Mouse (Mus musculus): ENCODE measurements around the gene Myh7b.
"Not testable (repeated sequence)": the region's sequence is repeated elsewhere in the genome, so short reads cannot be mapped to it uniquely, and the experiment has no call there.

Gene Myh7b

DNA sequence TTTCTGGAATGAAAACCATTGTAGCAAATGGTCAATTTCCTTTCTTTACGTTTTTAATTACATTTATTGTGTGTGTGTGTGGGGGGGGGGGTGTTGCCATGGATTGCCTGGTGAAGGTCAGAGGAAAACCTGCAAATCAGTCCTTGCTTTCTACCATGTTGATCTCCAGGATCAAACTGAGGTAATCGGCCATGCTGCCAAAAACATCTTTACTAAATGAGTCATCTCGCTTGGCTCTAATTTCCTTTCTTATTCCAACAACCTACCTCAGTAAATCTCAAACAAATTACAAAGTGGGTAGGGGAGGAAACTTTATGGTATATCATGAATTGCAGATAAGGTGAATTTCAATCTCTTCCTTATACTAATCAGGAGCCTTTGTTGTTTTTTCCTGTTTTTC is 22.9 kb upstream of the Myh7b start:
- no peaks in the 10 kb centered on the region for H3K36me3 ChIP-seq (ENCODE audit: control insufficient read depth, insufficient read depth, low read length, poor library complexity, severe bottlenecking)

DNA sequence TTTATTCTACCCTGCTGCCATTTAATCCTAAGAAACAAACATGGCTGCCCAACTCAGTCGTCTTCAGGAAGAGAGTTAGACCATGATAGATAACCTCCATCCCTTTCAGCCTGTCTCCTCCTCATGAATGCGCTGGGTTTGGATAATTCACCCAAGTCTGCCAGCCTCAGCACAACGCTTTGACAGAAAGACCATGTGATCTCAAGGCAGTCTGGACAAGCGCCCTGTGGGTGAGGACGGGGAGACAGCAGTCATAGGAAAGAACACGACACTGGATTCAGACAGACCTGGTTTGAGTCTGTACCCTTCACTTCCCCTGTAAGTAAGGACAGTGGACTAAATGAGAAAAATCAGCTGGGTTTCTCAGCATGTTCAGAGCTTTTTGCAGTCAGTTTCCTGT is 21.5 kb upstream of the Myh7b start:
- Histone ChIP-seq H3K36me3 (ENCODE audit: control insufficient read depth, insufficient read depth, low read length, poor library complexity, severe bottlenecking) (no peaks in the 10 kb centered on the region), H3K27me3 (ENCODE audit: control insufficient read depth, insufficient read depth, low read length, poor library complexity, severe bottlenecking) (no peaks in the 10 kb centered on the region)
- no peak for DNase-seq (ENCODE audit: low read depth, low spot score)

More for the DNA sequence above, 22.9 kb upstream of the Myh7b start:
- no peak for DNase-seq (ENCODE audit: low read depth, low spot score)
- no peaks in the 10 kb centered on the region for H3K27me3 ChIP-seq (ENCODE audit: control insufficient read depth, insufficient read depth, low read length, poor library complexity, severe bottlenecking)

DNA sequence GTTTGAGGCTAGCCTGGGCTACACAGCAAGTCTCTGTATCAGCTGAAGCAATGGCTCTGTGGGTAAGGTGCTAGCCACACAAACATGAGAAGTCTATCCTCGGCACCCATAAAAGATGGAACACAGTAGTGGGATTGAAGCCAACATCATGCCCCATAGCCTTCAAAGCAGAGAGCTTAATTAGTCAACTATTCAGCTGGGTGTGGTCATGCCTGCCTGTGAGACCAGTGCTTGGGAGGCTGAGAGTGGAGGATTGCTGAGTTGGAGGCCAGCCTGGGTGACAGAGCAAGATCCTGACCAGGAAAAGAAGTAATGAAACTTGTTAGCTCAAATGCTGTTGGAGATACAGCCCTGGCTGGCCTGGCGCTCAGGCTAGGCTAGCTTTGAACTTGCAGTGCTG is 20.1 kb upstream of the Myh7b start:
- Histone ChIP-seq H3K36me3 (ENCODE audit: control insufficient read depth, insufficient read depth, low read length, poor library complexity, severe bottlenecking) (no peaks in the 10 kb centered on the region), H3K27me3 (ENCODE audit: control insufficient read depth, insufficient read depth, low read length, poor library complexity, severe bottlenecking) (no peaks in the 10 kb centered on the region)
- DNase-seq (ENCODE audit: low read depth, low spot score): no peak

DNA sequence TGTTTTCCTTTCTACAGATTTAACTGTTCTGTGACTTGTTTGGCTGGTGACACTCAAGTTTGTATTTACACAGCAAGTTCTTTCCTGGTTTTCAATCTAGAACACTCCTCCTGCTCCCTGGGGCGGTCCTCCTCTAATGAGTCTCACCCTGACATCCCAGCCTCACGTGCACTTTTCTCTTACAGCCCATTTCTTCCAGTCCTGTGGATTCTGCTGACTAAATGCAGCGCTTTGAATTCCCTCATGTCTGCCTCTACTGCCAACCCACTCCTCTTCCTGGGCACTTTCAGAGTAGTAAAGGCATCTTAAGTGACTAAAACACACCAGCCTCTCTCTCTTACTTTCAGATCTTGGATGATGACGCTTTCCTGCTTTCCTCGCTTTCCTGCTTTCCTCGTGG is 19.3 kb upstream of the Myh7b start:
- no peaks in the 10 kb centered on the region for H3K27me3 ChIP-seq (ENCODE audit: control insufficient read depth, insufficient read depth, low read length, poor library complexity, severe bottlenecking)
- DNase-seq (ENCODE audit: low read depth, low spot score): no peak
- no peaks in the 10 kb centered on the region for H3K36me3 ChIP-seq (ENCODE audit: control insufficient read depth, insufficient read depth, low read length, poor library complexity, severe bottlenecking)

DNA sequence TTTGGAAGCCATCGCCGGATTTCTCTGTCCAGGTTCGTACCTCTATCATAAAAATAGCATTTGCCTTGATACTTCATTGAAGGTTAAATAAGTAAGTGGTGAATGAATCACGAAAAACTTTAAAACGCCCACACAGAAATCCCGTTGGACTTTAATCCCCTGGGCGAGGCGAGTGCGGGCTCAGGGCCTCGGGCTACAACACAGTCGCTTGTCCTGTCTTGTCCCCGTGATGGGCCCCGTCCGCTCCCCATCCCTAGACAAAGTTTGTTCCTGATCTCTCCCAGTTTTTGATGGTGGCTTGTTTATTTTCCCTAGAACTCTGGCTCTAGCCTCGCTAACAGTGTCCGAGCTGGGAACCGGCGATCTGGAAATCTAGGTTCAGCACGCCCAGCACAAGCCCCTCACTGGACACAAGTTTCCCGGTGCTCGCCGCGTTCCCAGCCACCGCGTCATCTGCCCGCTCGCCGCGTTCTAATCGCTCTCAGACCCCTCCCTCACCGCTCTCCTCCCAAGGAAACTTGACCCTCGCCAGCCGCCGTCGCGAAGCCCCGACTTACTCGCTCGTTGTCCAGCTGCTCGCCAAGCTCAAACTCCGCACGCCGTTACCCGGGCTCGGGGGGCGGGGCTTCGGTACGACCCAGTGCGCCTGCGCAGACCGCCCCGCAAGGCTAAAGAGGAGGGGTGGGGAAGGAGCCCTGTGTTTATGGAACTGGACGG is 18.7 kb upstream of the Myh7b start, which contains the start of gene Gss:
Gene Gss (minus strand): TSS at position 674 of the 717 bp plus-strand sequence.
- DNase-seq (ENCODE audit: low read depth, low spot score): peak; percentile 93
- no peaks in the 10 kb centered on the region for H3K36me3 ChIP-seq (ENCODE audit: control insufficient read depth, insufficient read depth, low read length, poor library complexity, severe bottlenecking)
- H3K27me3 ChIP-seq (ENCODE audit: control insufficient read depth, insufficient read depth, low read length, poor library complexity, severe bottlenecking): no peaks in the 10 kb centered on the region

DNA sequence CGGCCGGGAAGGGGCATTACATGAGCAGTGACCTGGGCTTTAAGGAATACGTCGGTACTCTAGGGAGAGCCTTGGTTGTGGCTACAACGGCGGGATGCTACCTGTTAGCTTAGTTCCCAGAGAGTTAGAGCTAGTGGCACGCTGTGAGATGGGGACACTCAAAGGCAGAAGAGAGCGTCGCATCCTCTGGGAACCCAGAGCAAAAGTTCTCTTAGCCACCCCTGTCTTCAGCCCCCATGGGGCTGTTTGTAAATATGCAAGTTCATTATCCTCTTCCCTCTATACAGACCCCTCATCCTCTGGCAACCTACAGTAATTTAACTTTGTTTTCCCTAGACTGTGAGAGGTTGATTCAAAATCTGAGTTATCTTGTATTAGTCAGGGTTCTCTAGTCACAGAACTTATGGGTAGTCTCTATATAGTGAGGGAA is 18.1 kb upstream of the Myh7b start:
- H3K36me3 ChIP-seq (ENCODE audit: control insufficient read depth, insufficient read depth, low read length, poor library complexity, severe bottlenecking): no peaks in the 10 kb centered on the region
- DNase-seq (ENCODE audit: low read depth, low spot score): no peak
- H3K27me3 ChIP-seq (ENCODE audit: control insufficient read depth, insufficient read depth, low read length, poor library complexity, severe bottlenecking): no peaks in the 10 kb centered on the region

DNA sequence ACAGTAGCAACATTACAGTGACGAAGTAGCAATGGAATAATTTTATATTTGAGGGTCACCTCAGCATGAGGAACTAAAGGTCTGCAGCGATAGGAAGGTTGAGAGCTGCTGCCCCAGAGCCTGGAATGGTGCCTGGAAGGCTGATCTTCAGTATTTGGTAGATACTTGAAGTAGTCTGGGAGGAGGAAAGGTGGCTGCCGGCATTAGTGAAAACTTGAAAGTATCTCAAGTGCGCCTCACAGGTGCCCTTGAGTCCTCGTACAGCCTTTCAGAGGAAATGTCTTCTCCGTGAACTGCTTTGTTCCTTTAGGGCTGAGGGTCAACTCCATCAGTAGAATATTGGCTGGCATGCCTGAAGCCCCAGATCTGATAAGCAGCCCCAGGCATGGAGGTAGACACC is 15.5 kb upstream of the Myh7b start:
- H3K27me3 ChIP-seq (ENCODE audit: control insufficient read depth, insufficient read depth, low read length, poor library complexity, severe bottlenecking): no peaks in the 10 kb centered on the region
- no peak for DNase-seq (ENCODE audit: low read depth, low spot score)
- no peaks in the 10 kb centered on the region for H3K36me3 ChIP-seq (ENCODE audit: control insufficient read depth, insufficient read depth, low read length, poor library complexity, severe bottlenecking)

DNA sequence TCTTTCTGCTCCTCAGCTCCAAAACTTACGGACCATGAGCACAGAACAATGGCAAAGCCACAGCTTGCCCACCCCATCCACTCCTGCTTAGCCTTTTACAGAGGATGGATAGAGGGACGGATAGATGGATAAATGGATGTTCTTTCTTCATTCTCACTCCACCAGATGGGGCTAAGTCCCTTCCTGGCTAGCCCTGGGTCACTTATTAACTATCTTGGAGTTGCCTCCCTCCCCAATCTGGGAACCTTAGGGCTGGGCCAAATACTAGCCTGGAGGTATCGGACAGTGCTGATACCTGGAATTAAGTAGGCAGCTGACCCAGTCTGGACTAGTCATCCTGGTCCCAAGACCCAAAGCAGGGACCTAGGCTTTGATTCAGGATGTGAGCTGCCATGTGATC is 7.3 kb upstream of the Myh7b start:
- no peak for DNase-seq (ENCODE audit: low read depth, low spot score)
- Histone ChIP-seq H3K36me3 (ENCODE audit: control insufficient read depth, insufficient read depth, low read length, poor library complexity, severe bottlenecking) (no peaks in the 10 kb centered on the region), H3K27me3 (ENCODE audit: control insufficient read depth, insufficient read depth, low read length, poor library complexity, severe bottlenecking) (no peaks in the 10 kb centered on the region)

DNA sequence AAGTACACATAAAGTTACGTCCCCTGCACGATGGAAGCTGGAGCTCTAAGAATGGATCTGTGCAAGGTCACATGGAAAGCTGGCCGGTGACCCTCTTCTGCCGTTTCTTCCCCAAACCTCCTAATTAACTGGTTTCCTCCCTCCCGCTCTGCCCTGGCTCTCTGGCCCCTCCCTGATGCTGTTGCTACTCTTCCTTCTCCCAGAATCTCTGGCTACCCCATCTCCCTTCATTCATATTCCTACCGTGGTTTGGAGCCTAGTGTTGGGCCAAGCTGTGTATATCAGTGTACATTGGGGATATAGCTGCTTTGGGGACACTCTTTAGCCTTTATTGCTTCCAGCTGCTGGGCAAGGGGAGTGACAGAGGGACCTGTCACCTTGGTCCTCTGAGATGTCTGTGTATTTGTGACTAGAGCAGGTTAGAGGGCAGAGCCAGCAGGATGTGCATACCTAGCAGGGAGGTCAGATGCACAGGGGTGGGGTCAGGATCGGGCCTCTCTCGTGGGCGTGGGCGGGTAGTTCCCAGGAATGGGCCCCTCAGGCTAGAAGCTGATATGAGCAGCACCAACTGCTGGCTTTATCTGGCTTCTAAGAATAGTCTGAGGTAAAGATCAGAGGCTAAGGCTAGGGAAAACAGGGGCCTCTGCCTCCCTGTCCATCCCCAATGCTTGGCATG is 6.3 kb upstream of the Myh7b start:
- no peaks in the 10 kb centered on the region for H3K27me3 ChIP-seq (ENCODE audit: control insufficient read depth, insufficient read depth, low read length, poor library complexity, severe bottlenecking)
- DNase-seq (ENCODE audit: low read depth, low spot score): no peak
- no peaks in the 10 kb centered on the region for H3K36me3 ChIP-seq (ENCODE audit: control insufficient read depth, insufficient read depth, low read length, poor library complexity, severe bottlenecking)

DNA sequence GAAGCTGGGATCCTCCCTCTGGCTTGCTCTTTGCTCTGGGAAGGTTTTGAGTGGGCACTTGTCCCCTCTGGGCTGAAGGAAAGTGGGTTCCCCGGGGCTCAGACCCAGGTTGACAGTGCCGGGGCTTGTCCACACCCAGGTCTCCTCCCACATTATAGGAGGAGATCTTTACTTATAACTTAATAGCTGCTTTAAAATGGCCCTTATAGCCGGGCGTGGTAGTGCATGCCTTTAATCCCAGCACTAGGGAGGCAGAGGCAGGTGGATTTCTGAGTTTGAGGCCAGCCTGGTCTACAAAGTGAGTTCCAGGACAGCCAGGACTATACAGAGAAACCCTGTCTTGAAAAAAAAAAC is 5.8 kb upstream of the Myh7b start:
- DNase-seq (ENCODE audit: low read depth, low spot score); H3K36me3 ChIP-seq (ENCODE audit: control insufficient read depth, insufficient read depth, low read length, poor library complexity, severe bottlenecking); H3K27me3 ChIP-seq (ENCODE audit: control insufficient read depth, insufficient read depth, low read length, poor library complexity, severe bottlenecking): not testable (repeated sequence)

DNA sequence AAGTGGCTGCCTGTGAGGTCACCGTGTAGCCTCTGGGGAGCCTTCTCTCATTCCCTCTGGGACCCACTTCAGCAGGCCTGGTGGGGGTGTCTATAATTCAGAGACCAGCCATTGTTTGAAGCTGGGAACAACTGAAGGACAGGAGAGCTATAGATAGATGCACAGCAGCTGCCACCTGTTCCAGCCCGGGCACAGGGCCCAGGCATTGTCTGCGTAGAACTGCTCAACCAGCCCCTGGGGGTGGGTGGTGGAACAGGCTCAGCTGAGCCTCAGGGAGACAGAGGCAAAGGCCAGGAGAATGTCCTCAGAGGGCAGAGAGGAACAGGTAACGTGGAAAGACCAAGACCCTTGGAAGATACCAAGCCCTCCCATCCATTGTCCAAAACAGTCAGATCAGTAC is 4.7 kb upstream of the Myh7b start:
- H3K36me3 ChIP-seq (ENCODE audit: control insufficient read depth, insufficient read depth, low read length, poor library complexity, severe bottlenecking): no peaks in the 10 kb centered on the region

DNA sequence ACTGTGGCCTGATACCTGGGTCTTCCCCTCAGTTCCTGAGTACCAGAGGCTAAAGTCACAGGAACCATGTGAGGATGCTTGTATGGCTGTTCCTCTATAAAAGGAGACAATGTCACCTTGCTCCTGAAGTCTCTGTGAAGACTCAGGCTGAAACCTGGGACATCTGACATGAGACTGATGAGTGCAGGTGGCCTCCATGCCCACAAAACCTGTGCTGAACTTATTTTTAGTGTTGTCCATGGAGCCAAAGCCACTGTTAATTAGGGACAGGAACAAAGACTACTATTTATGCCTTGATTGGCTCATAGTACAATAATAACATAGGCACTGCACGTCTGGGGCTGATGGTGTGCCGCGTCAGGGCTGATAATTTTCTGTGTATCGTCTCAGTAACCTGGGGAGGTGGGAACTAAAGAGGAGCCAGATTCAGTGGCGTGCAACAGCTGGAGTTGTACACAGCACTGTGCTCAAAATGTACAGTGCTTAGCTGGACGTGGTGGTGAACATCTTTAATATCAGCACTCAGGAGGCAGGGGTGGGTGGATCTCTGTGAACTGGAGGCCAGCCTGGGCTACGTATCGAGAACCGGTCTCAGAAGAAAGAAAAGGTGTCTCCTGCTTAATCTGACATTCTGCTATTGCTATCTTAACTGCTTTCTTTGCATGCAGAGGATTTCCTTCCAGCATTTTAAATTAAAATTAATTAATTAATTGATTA is 980 bp downstream of the Myh7b start:
- DNase-seq (ENCODE audit: low read depth, low spot score): no peak
- H3K27me3 ChIP-seq (ENCODE audit: control insufficient read depth, insufficient read depth, low read length, poor library complexity, severe bottlenecking): no peaks in the 10 kb centered on the region
- H3K36me3 ChIP-seq (ENCODE audit: control insufficient read depth, insufficient read depth, low read length, poor library complexity, severe bottlenecking): no peaks in the 10 kb centered on the region

More for the DNA sequence above, 4.7 kb upstream of the Myh7b start:
- H3K27me3 ChIP-seq (ENCODE audit: control insufficient read depth, insufficient read depth, low read length, poor library complexity, severe bottlenecking): no peaks in the 10 kb centered on the region
- no peak for DNase-seq (ENCODE audit: low read depth, low spot score)

DNA sequence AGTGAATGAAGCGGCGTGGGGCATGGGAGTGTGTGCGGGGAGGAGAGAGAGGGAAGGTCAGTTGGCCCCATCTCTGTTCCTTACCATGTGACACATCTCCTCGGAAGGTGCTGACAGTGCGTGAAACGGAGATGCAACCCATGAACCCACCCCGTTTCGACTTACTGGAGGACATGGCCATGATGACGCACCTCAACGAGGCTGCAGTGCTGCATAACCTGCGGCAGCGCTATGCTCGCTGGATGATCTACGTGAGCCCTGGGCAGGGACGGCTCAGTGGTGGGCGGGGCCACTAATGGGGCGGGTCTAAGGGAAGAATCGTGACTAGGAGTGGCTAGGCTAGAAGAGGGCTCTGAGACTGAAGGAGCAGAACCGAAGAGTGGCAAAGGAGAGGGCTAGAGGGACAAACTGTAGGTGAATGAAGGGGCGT is 2.3 kb downstream of the Myh7b start:
- Histone ChIP-seq H3K36me3 (ENCODE audit: control insufficient read depth, insufficient read depth, low read length, poor library complexity, severe bottlenecking) (no peaks in the 10 kb centered on the region), H3K27me3 (ENCODE audit: control insufficient read depth, insufficient read depth, low read length, poor library complexity, severe bottlenecking) (no peaks in the 10 kb centered on the region)
- peak; percentile 67 for DNase-seq (ENCODE audit: low read depth, low spot score)

DNA sequence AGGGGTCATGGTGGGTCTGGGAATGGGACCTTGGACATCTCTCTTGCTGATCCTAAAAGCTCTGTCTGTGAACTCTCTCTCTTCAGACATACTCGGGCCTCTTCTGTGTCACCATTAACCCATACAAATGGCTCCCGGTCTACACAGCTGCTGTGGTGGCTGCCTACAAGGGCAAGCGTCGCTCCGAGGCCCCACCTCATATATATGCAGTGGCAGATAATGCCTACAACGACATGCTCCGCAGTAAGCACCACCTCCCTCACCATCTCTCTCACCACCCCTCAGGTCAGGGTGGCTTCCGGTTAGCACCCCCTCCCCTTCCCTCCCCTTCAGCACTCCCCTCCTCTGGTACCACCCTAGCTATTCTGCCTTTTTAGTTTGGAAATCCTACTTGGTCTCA is 2.9 kb downstream of the Myh7b start:
- Histone ChIP-seq H3K27me3 (ENCODE audit: control insufficient read depth, insufficient read depth, low read length, poor library complexity, severe bottlenecking) (no peaks in the 10 kb centered on the region), H3K36me3 (ENCODE audit: control insufficient read depth, insufficient read depth, low read length, poor library complexity, severe bottlenecking) (no peaks in the 10 kb centered on the region)
- DNase-seq (ENCODE audit: low read depth, low spot score): no peak

DNA sequence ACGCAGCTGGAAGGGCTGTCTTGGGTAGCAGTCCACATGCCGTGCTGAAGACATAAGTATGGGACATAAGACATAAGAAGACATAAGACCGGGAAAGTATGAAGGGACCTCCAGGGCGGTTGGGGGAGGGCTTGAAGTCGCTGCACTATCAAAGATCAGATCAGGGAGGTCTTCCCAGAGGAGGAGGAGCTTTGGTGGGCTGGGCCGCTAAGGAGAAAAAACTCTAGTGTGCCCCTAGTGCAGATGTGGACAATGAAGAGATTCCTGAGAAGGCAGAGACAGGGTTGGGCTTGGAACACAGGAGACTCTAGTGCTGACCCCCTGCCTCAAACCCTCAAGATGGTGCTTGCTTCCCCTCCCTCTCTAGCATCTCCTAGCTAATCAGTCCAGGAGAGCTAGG is 6.0 kb downstream of the Myh7b start:
- no peaks in the 10 kb centered on the region for H3K36me3 ChIP-seq (ENCODE audit: control insufficient read depth, insufficient read depth, low read length, poor library complexity, severe bottlenecking)

More for the DNA sequence above, 6.0 kb downstream of the Myh7b start:
- H3K27me3 ChIP-seq (ENCODE audit: control insufficient read depth, insufficient read depth, low read length, poor library complexity, severe bottlenecking): no peaks in the 10 kb centered on the region
- DNase-seq (ENCODE audit: low read depth, low spot score): no peak

All from splenic B cell, adult 2 months (primary cell).